Mouse (Mus musculus): ENCODE results near the gene Rrm2.

DNA sequence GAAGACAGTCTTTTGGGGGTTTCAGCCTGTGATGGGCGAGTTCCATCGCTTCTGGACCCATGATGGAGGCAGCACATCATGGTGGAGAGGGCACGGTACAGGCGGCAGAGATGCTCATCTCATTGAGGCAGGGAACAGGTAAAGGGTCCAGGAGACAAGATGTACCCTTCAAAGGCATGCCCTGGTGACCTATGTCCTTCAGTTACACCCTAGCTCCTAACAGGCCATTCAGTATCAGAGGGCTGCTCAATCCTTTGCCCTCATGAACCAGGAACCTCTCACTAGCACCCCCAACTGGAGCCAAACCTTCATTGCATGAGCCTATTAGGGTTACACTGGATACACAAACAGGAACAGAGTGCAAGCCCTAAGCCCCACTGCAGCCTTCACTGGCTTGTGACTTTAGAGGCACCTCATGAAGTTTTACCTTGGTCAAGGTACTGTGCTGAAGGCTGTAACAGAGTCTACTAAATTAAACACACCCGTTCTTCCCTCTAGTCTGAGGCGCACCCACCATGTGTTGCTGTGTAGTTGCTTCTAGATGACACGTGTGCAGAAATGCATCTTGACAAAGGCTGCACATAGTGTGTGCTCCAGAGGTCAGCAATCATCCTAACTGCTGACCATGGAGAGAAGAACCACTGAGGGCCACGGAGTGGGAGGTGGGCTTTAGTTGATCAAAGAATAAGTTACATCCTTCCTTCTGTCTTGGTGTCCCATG is 10.4 kb upstream of the Rrm2 start:
- TF ChIP-seq CTCF (IDR thresholded peaks at IDR 0.05; ENCODE audit: low read depth) (peak; percentile 41; the same call in 1 of the 2 replicates), EP300 (IDR thresholded peaks at IDR 0.05; ENCODE audit: low read depth) (no peak)

All from liver, embryonic 14.5 days (tissue).